Mouse (Mus musculus) CH12.LX (cell line): Measurements from ENCODE around the gene 4932438H23Rik. TPM values are rescaled to one million over a fixed set of nuclear protein-coding genes. Genes with fewer than 3 reads are reported as not detected.

Source experiments
- DNase-seq: peaks from one replicate; pipeline ENCODE4 v3.0.0-alpha.2; 2013; ENCODE audit errors: extremely low read depth
- H3K27ac ChIP-seq: 2 replicates; pipeline ENCODE4 v1.5.1; 2012; ENCODE audit warnings: low read depth, mild to moderate bottlenecking, control low read depth, moderate library complexity; ENCODE audit not compliant: insufficient read depth
- H3K27me3 ChIP-seq: replicated peaks from 2 replicates; pipeline ENCODE3; 2012; ENCODE audit warnings: inconsistent platforms
- H3K36me3 ChIP-seq, 2 experiments: replicated peaks in 1 of 2; 2 replicates each; pipeline versions ENCODE3 to v1.6.1; 2012; ENCODE audit warnings: inconsistent platforms in 1 of 2, low read length in 1 of 2, mild to moderate bottlenecking in 1 of 2, mixed read lengths in 1 of 2, moderate library complexity in 1 of 2; ENCODE audit not compliant: control insufficient read depth in 1 of 2, insufficient read depth in 1 of 2
- H3K4me1 ChIP-seq, 2 experiments: 2 replicates each; pipeline ENCODE4 v1.6.1; 2012; ENCODE audit warnings: inconsistent platforms in 1 of 2, moderate library complexity in 1 of 2; ENCODE audit not compliant: insufficient read depth in 2 of 2, control insufficient read depth in 1 of 2
- H3K4me2 ChIP-seq: 2 replicates; pipeline ENCODE4 v1.6.1; 2012; ENCODE audit warnings: low read depth, mild to moderate bottlenecking, control low read depth; ENCODE audit not compliant: poor library complexity, insufficient read depth, severe bottlenecking
- H3K4me3 ChIP-seq, 3 experiments: fragments of 150-350 bp in 1 of 3; sonication (generic) in 1 of 3; replicated peaks in 1 of 3; 2 replicates each; pipeline versions ENCODE3 to v1.5.1; 2011 to 2012; ENCODE audit warnings: low read depth in 2 of 3, low read length in 2 of 3, mild to moderate bottlenecking in 2 of 3, moderate library complexity in 2 of 3, control low read depth in 1 of 3, improper control_type of control experiment in 1 of 3, inconsistent platforms in 1 of 3, mixed read lengths in 1 of 3; ENCODE audit not compliant: poor library complexity in 1 of 3
- H3K79me2 ChIP-seq: replicated peaks from 2 replicates; pipeline ENCODE4 v1.6.1; 2012; ENCODE audit warnings: mild to moderate bottlenecking, moderate library complexity; ENCODE audit not compliant: control insufficient read depth, poor library complexity, insufficient read depth, severe bottlenecking; ENCODE audit errors: extremely low read depth
- H3K9ac ChIP-seq: 2 replicates; pipeline ENCODE4 v1.6.1; 2012; ENCODE audit warnings: low read depth, mild to moderate bottlenecking, control low read depth, moderate library complexity; ENCODE audit not compliant: insufficient read depth
- H3K9me3 ChIP-seq: replicated peaks from 2 replicates; pipeline ENCODE3; 2012; ENCODE audit warnings: low read length, inconsistent platforms, mixed read lengths
- CHD1 ChIP-seq: IDR thresholded peaks from 2 replicates; pipeline ENCODE4 v1.6.1; 2012; ENCODE audit warnings: low read depth, low read length, improper control_type of control experiment, inconsistent platforms
- E2F4 ChIP-seq: IDR thresholded peaks from 2 replicates; pipeline ENCODE4 v1.6.1; 2011; ENCODE audit warnings: low read depth, low read length, improper control_type of control experiment; ENCODE audit not compliant: insufficient replicate concordance
- ETS1 ChIP-seq: conservative IDR thresholded peaks from 2 replicates; pipeline ENCODE4 v1.6.1; 2012; ENCODE audit warnings: low read depth, mild to moderate bottlenecking, inconsistent platforms, low read length, improper control_type of control experiment, moderate library complexity
- HCFC1 ChIP-seq: IDR thresholded peaks from 2 replicates; pipeline ENCODE4 v1.6.1; 2012; ENCODE audit warnings: low read depth, mild to moderate bottlenecking, inconsistent platforms, low read length, improper control_type of control experiment
- IRF4 ChIP-seq: IDR thresholded peaks from 2 replicates; pipeline ENCODE4 v1.6.1; 2014; ENCODE audit warnings: low read depth, mild to moderate bottlenecking, inconsistent platforms, low read length, improper control_type of control experiment
- JUN ChIP-seq: IDR thresholded peaks from 2 replicates; pipeline ENCODE4 v1.6.1; 2011; ENCODE audit warnings: low read depth, mild to moderate bottlenecking, low read length, improper control_type of control experiment, moderate library complexity; ENCODE audit not compliant: insufficient read depth
- JUND ChIP-seq: conservative IDR thresholded peaks from 2 replicates; pipeline ENCODE4 v1.6.1; 2011; ENCODE audit warnings: low read depth, low read length, improper control_type of control experiment
- MAZ ChIP-seq: IDR thresholded peaks from 2 replicates; pipeline ENCODE4 v1.6.1; 2012; ENCODE audit warnings: low read depth, mild to moderate bottlenecking, inconsistent platforms, low read length, improper control_type of control experiment, moderate library complexity
- MEF2A ChIP-seq: IDR thresholded peaks from 2 replicates; pipeline ENCODE4 v1.6.1; 2014; ENCODE audit warnings: low read depth, mild to moderate bottlenecking, inconsistent platforms, low read length, improper control_type of control experiment, borderline replicate concordance
- MYC ChIP-seq: IDR thresholded peaks from 2 replicates; pipeline ENCODE4 v1.6.1; 2011; ENCODE audit warnings: low read depth, mild to moderate bottlenecking, improper control_type of control experiment, low read length
- NELFE ChIP-seq: IDR thresholded peaks from 2 replicates; pipeline ENCODE4 v1.6.1; 2011; ENCODE audit warnings: low read depth, low read length, improper control_type of control experiment
- NRF1 ChIP-seq: IDR thresholded peaks from 2 replicates; pipeline ENCODE4 v1.6.1; 2014; ENCODE audit warnings: low read depth, mild to moderate bottlenecking, inconsistent platforms, low read length, improper control_type of control experiment, moderate library complexity
- POLR2A ChIP-seq: IDR thresholded peaks from 2 replicates; pipeline ENCODE4 v1.6.1; 2011; ENCODE audit warnings: low read depth, mild to moderate bottlenecking, improper control_type of control experiment, low read length
- RAD21 ChIP-seq: IDR thresholded peaks from 2 replicates; pipeline ENCODE4 v1.6.1; 2011; ENCODE audit warnings: low read depth, mild to moderate bottlenecking, low read length, improper control_type of control experiment, moderate library complexity
- RCOR1 ChIP-seq: conservative IDR thresholded peaks from 2 replicates; pipeline ENCODE4 v1.6.1; 2012; ENCODE audit warnings: low read depth, mild to moderate bottlenecking, inconsistent platforms, low read length, improper control_type of control experiment
- SIN3A ChIP-seq: IDR thresholded peaks from 2 replicates; pipeline ENCODE4 v1.6.1; 2012; ENCODE audit warnings: low read length, improper control_type of control experiment, inconsistent platforms
- SMC3 ChIP-seq: IDR thresholded peaks from 2 replicates; pipeline ENCODE4 v1.6.1; 2011; ENCODE audit warnings: low read depth, low read length, improper control_type of control experiment
- TBP ChIP-seq: conservative IDR thresholded peaks from 2 replicates; pipeline ENCODE4 v1.6.1; 2011; ENCODE audit warnings: low read depth, low read length, improper control_type of control experiment
- TCF12 ChIP-seq: IDR thresholded peaks from 2 replicates; pipeline ENCODE4 v1.6.1; 2014; ENCODE audit warnings: low read depth, mild to moderate bottlenecking, inconsistent platforms, low read length, improper control_type of control experiment
- USF1 ChIP-seq: IDR thresholded peaks from 2 replicates; pipeline ENCODE4 v1.6.1; 2014; ENCODE audit warnings: low read depth, mild to moderate bottlenecking, inconsistent platforms, low read length, improper control_type of control experiment
- ZKSCAN1 ChIP-seq: IDR thresholded peaks from 2 replicates; pipeline ENCODE4 v1.6.1; 2012; ENCODE audit warnings: low read depth, inconsistent platforms, low read length, improper control_type of control experiment, borderline replicate concordance
- ZMIZ1 ChIP-seq: IDR thresholded peaks from 2 replicates; pipeline ENCODE4 v1.6.1; 2012; ENCODE audit warnings: low read depth, mild to moderate bottlenecking, inconsistent platforms, low read length, improper control_type of control experiment
- ZNF384 ChIP-seq: IDR thresholded peaks from 2 replicates; pipeline ENCODE4 v1.6.1; 2012; ENCODE audit warnings: low read depth, low read length, improper control_type of control experiment, inconsistent platforms
- dilution Hi-C: fragments of 300-500 bp; cut with MboI; formaldehyde crosslinking; loops from 2 replicates; pipeline ENCODE4 v1.14.3; 2020; ENCODE audit warnings: low sequenced_read_pairs; ENCODE audit not compliant: extremely low pct_unique_long_range_greater_than_20kb, extremely low pct_ligation_motif_present
- in situ Hi-C: fragments of 300-500 bp; cut with MboI; formaldehyde crosslinking; loops from 3 replicates; pipeline ENCODE4 v1.14.3; 2019; ENCODE audit warnings: low sequenced_read_pairs, low pct_ligation_motif_present, low pct_unique_long_range_greater_than_20kb, mixed read lengths
- polyA plus RNA-seq: library from polyadenylated mRNA; unstranded; fragments of >175 nt; gene quantifications from 2 replicates; pipeline ENCODE4 v1.2.1, GENCODE M21; 2012; ENCODE audit warnings: low read depth; ENCODE audit not compliant: insufficient read length
- total RNA-seq, 2 experiments: library from RNA; depleted of rRNA; stranded (reverse); fragments of 300-350 nt in 1 of 2; fragments of >200 nt in 1 of 2; gene quantifications; 2 replicates each; pipeline ENCODE4 v1.2.3; 2012 to 2014

Gene 4932438H23Rik
- total and polyA plus RNA-seq, 3 experiments: not detected

GRCm38 (mm10) chr16:91138736-91139135 is 43.8 kb upstream of the 4932438H23Rik start:
- no peak overlapping the region for H3K9ac ChIP-seq
- H3K4me1 ChIP-seq: no peaks in the 10 kb centered on the region
- peaks cover 85% of the 10 kb centered on the region for H3K27me3 ChIP-seq
- TF ChIP-seq RAD21 (no peak), MYC (no peak), MEF2A (no peak), NELFE (no peak), ETS1 (no peak), SMC3 (no peak), IRF4 (no peak), RCOR1 (no peak), CHD1 (no peak)
- in situ Hi-C loops: no loop called here
- no peaks in the 10 kb centered on the region for H3K79me2 ChIP-seq
- peaks cover 11% of the 10 kb centered on the region for H3K9me3 ChIP-seq
- no peak overlapping the region for H3K4me3 ChIP-seq
- no peak for DNase-seq
- dilution Hi-C loops: no loop called here
- no peak overlapping the region for H3K4me2 ChIP-seq
- H3K36me3 ChIP-seq: no peaks in the 10 kb centered on the region
- no peak overlapping the region for H3K27ac ChIP-seq

DNA sequence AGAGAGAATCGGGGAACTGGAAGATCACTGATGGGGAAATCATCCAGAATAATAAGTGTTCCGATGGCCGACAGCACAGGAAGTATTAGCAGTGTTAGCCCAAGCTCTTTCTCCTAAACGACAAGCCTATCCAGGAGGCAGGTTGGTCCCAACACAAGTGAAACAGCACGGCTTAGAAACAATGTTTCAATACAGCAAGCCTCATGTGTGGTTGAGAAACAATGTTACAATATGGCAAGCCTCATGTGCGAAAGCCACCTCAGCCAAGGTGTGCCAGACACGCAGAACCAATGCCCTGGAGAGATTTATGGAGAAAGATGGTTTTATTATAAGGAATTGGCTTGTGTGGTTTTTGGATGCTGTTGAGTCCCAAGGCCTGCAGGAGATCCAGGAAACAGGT is 43.2 kb upstream of the 4932438H23Rik start:
- Histone ChIP-seq H3K4me2 (no peak overlapping the region), H3K36me3 (no peaks in the 10 kb centered on the region), H3K9ac (no peak overlapping the region), H3K27ac (no peak overlapping the region), H3K9me3 (peaks cover 7% of the 10 kb centered on the region), H3K27me3 (peaks cover 88% of the 10 kb centered on the region), H3K4me3 (no peak overlapping the region), H3K4me1 (no peaks in the 10 kb centered on the region), H3K79me2 (no peaks in the 10 kb centered on the region)
- dilution Hi-C loops: no loop called here
- in situ Hi-C loops: no loop called here
- TF ChIP-seq RCOR1 (no peak), TBP (no peak), JUN (no peak), CHD1 (no peak), HCFC1 (no peak), USF1 (no peak), ZNF384 (no peak), TCF12 (no peak), MAZ (no peak), ZMIZ1 (no peak), NRF1 (no peak), E2F4 (no peak), SIN3A (no peak), ZKSCAN1 (no peak), POLR2A (no peak), JUND (no peak), RAD21 (no peak), MYC (no peak)
- no peak for DNase-seq
